Mouse (Mus musculus) CH12.LX (cell line): ENCODE measurements around the gene Vmn2r60. TPM values are rescaled to one million over a fixed set of nuclear protein-coding genes. Genes with fewer than 3 reads are reported as not detected.
"Not testable (repeated sequence)": the region's sequence is repeated elsewhere in the genome, so short reads cannot be mapped to it uniquely, and the experiment has no call there.

ENCODE experiments used
- DNase-seq: peaks from one replicate; pipeline ENCODE4 v3.0.0-alpha.2; 2013; ENCODE audit errors: extremely low read depth
- H3K27ac ChIP-seq: 2 replicates; pipeline ENCODE4 v1.5.1; 2012; ENCODE audit warnings: low read depth, mild to moderate bottlenecking, control low read depth, moderate library complexity; ENCODE audit not compliant: insufficient read depth
- H3K27me3 ChIP-seq: replicated peaks from 2 replicates; pipeline ENCODE3; 2012; ENCODE audit warnings: inconsistent platforms
- H3K36me3 ChIP-seq, 2 experiments: replicated peaks in 1 of 2; 2 replicates each; pipeline versions ENCODE3 to v1.6.1; 2012; ENCODE audit warnings: inconsistent platforms in 1 of 2, low read length in 1 of 2, mild to moderate bottlenecking in 1 of 2, mixed read lengths in 1 of 2, moderate library complexity in 1 of 2; ENCODE audit not compliant: control insufficient read depth in 1 of 2, insufficient read depth in 1 of 2
- H3K4me1 ChIP-seq, 2 experiments: 2 replicates each; pipeline ENCODE4 v1.6.1; 2012; ENCODE audit warnings: inconsistent platforms in 1 of 2, moderate library complexity in 1 of 2; ENCODE audit not compliant: insufficient read depth in 2 of 2, control insufficient read depth in 1 of 2
- H3K4me2 ChIP-seq: 2 replicates; pipeline ENCODE4 v1.6.1; 2012; ENCODE audit warnings: low read depth, mild to moderate bottlenecking, control low read depth; ENCODE audit not compliant: poor library complexity, insufficient read depth, severe bottlenecking
- H3K4me3 ChIP-seq, 3 experiments: fragments of 150-350 bp in 1 of 3; sonication (generic) in 1 of 3; replicated peaks in 1 of 3; 2 replicates each; pipeline versions ENCODE3 to v1.5.1; 2011 to 2012; ENCODE audit warnings: low read depth in 2 of 3, low read length in 2 of 3, mild to moderate bottlenecking in 2 of 3, moderate library complexity in 2 of 3, control low read depth in 1 of 3, improper control_type of control experiment in 1 of 3, inconsistent platforms in 1 of 3, mixed read lengths in 1 of 3; ENCODE audit not compliant: poor library complexity in 1 of 3
- H3K79me2 ChIP-seq: replicated peaks from 2 replicates; pipeline ENCODE4 v1.6.1; 2012; ENCODE audit warnings: mild to moderate bottlenecking, moderate library complexity; ENCODE audit not compliant: control insufficient read depth, poor library complexity, insufficient read depth, severe bottlenecking; ENCODE audit errors: extremely low read depth
- H3K9ac ChIP-seq: 2 replicates; pipeline ENCODE4 v1.6.1; 2012; ENCODE audit warnings: low read depth, mild to moderate bottlenecking, control low read depth, moderate library complexity; ENCODE audit not compliant: insufficient read depth
- H3K9me3 ChIP-seq: replicated peaks from 2 replicates; pipeline ENCODE3; 2012; ENCODE audit warnings: low read length, inconsistent platforms, mixed read lengths
- BHLHE40 ChIP-seq: IDR thresholded peaks from 2 replicates; pipeline ENCODE4 v1.6.1; 2011; ENCODE audit warnings: mild to moderate bottlenecking, low read depth, low read length, improper control_type of control experiment
- CHD1 ChIP-seq: IDR thresholded peaks from 2 replicates; pipeline ENCODE4 v1.6.1; 2012; ENCODE audit warnings: low read depth, low read length, improper control_type of control experiment, inconsistent platforms
- CHD2 ChIP-seq: IDR thresholded peaks from 2 replicates; pipeline ENCODE4 v1.6.1; 2011; ENCODE audit warnings: low read length, improper control_type of control experiment
- EP300 ChIP-seq: IDR thresholded peaks from 2 replicates; pipeline ENCODE4 v1.6.1; 2011; ENCODE audit warnings: low read length, improper control_type of control experiment
- ETS1 ChIP-seq: conservative IDR thresholded peaks from 2 replicates; pipeline ENCODE4 v1.6.1; 2012; ENCODE audit warnings: low read depth, mild to moderate bottlenecking, inconsistent platforms, low read length, improper control_type of control experiment, moderate library complexity
- IRF4 ChIP-seq: IDR thresholded peaks from 2 replicates; pipeline ENCODE4 v1.6.1; 2014; ENCODE audit warnings: low read depth, mild to moderate bottlenecking, inconsistent platforms, low read length, improper control_type of control experiment
- JUN ChIP-seq: IDR thresholded peaks from 2 replicates; pipeline ENCODE4 v1.6.1; 2011; ENCODE audit warnings: low read depth, mild to moderate bottlenecking, low read length, improper control_type of control experiment, moderate library complexity; ENCODE audit not compliant: insufficient read depth
- JUND ChIP-seq: conservative IDR thresholded peaks from 2 replicates; pipeline ENCODE4 v1.6.1; 2011; ENCODE audit warnings: low read depth, low read length, improper control_type of control experiment
- KAT2A ChIP-seq: IDR thresholded peaks from 2 replicates; pipeline ENCODE4 v1.6.1; 2012; ENCODE audit warnings: low read length, improper control_type of control experiment, inconsistent platforms; ENCODE audit not compliant: insufficient replicate concordance
- MAFK ChIP-seq: IDR thresholded peaks from 2 replicates; pipeline ENCODE4 v1.6.1; 2011; ENCODE audit warnings: low read length, improper control_type of control experiment; ENCODE audit not compliant: insufficient replicate concordance
- MAX ChIP-seq: IDR thresholded peaks from 2 replicates; pipeline ENCODE4 v1.6.1; 2011; ENCODE audit warnings: low read length, improper control_type of control experiment
- MAZ ChIP-seq: IDR thresholded peaks from 2 replicates; pipeline ENCODE4 v1.6.1; 2012; ENCODE audit warnings: low read depth, mild to moderate bottlenecking, inconsistent platforms, low read length, improper control_type of control experiment, moderate library complexity
- MEF2A ChIP-seq: IDR thresholded peaks from 2 replicates; pipeline ENCODE4 v1.6.1; 2014; ENCODE audit warnings: low read depth, mild to moderate bottlenecking, inconsistent platforms, low read length, improper control_type of control experiment, borderline replicate concordance
- MYC ChIP-seq: IDR thresholded peaks from 2 replicates; pipeline ENCODE4 v1.6.1; 2011; ENCODE audit warnings: low read depth, mild to moderate bottlenecking, improper control_type of control experiment, low read length
- NELFE ChIP-seq: IDR thresholded peaks from 2 replicates; pipeline ENCODE4 v1.6.1; 2011; ENCODE audit warnings: low read depth, low read length, improper control_type of control experiment
- NRF1 ChIP-seq: IDR thresholded peaks from 2 replicates; pipeline ENCODE4 v1.6.1; 2014; ENCODE audit warnings: low read depth, mild to moderate bottlenecking, inconsistent platforms, low read length, improper control_type of control experiment, moderate library complexity
- POLR2A ChIP-seq: IDR thresholded peaks from 2 replicates; pipeline ENCODE4 v1.6.1; 2011; ENCODE audit warnings: low read depth, mild to moderate bottlenecking, improper control_type of control experiment, low read length
- POLR2AphosphoS2 ChIP-seq: IDR thresholded peaks from 2 replicates; pipeline ENCODE4 v1.6.1; 2011; ENCODE audit warnings: low read depth, low read length, improper control_type of control experiment
- RCOR1 ChIP-seq: conservative IDR thresholded peaks from 2 replicates; pipeline ENCODE4 v1.6.1; 2012; ENCODE audit warnings: low read depth, mild to moderate bottlenecking, inconsistent platforms, low read length, improper control_type of control experiment
- SIN3A ChIP-seq: IDR thresholded peaks from 2 replicates; pipeline ENCODE4 v1.6.1; 2012; ENCODE audit warnings: low read length, improper control_type of control experiment, inconsistent platforms
- TBP ChIP-seq: conservative IDR thresholded peaks from 2 replicates; pipeline ENCODE4 v1.6.1; 2011; ENCODE audit warnings: low read depth, low read length, improper control_type of control experiment
- TCF12 ChIP-seq: IDR thresholded peaks from 2 replicates; pipeline ENCODE4 v1.6.1; 2014; ENCODE audit warnings: low read depth, mild to moderate bottlenecking, inconsistent platforms, low read length, improper control_type of control experiment
- UBTF ChIP-seq: IDR thresholded peaks from 2 replicates; pipeline ENCODE4 v1.6.1; 2012; ENCODE audit warnings: low read depth, mild to moderate bottlenecking, inconsistent platforms, low read length, improper control_type of control experiment, moderate library complexity
- USF1 ChIP-seq: IDR thresholded peaks from 2 replicates; pipeline ENCODE4 v1.6.1; 2014; ENCODE audit warnings: low read depth, mild to moderate bottlenecking, inconsistent platforms, low read length, improper control_type of control experiment
- dilution Hi-C: fragments of 300-500 bp; cut with MboI; formaldehyde crosslinking; loops from 2 replicates; pipeline ENCODE4 v1.14.3; 2020; ENCODE audit warnings: low sequenced_read_pairs; ENCODE audit not compliant: extremely low pct_unique_long_range_greater_than_20kb, extremely low pct_ligation_motif_present
- in situ Hi-C: fragments of 300-500 bp; cut with MboI; formaldehyde crosslinking; loops from 3 replicates; pipeline ENCODE4 v1.14.3; 2019; ENCODE audit warnings: low sequenced_read_pairs, low pct_ligation_motif_present, low pct_unique_long_range_greater_than_20kb, mixed read lengths
- polyA plus RNA-seq: library from polyadenylated mRNA; unstranded; fragments of >175 nt; gene quantifications from 2 replicates; pipeline ENCODE4 v1.2.1, GENCODE M21; 2012; ENCODE audit warnings: low read depth; ENCODE audit not compliant: insufficient read length
- total RNA-seq, 2 experiments: library from RNA; depleted of rRNA; stranded (reverse); fragments of 300-350 nt in 1 of 2; fragments of >200 nt in 1 of 2; gene quantifications; 2 replicates each; pipeline ENCODE4 v1.2.3; 2012 to 2014

Gene Vmn2r60
- total RNA-seq (2012; rRNA removed): 0.04 TPM in 2 replicates
- not detected in 2 replicates for total RNA-seq (2014; rRNA removed)
- polyA plus RNA-seq: 0.01 TPM in 1 of 2 replicates, not detected in the other

DNA sequence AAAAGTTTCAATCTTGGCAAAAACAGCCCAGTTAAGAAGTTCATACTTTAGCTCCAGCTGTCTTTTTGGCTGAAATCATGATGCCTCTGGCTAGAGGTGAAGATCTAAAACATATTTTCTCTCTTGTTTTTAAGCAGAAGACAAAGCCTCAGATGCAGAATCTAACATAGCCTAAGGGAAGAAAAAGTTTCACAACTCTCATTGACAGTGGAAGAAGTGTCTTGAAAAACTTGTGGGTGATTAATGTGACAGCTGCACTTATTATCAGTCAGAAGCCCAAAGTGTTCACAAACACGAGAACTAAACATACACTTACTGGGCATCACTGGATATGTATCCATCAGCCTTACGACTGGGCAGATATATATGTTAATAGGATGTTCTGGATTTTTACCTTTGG lies at the start of gene Vmn2r60:
Vmn2r60 (plus strand) TSS at position 301 of the 400 bp plus-strand sequence.
- no peak for TF ChIP-seq ETS1
- no peak for TF ChIP-seq EP300
- TF ChIP-seq MEF2A: no peak
- no peak for TF ChIP-seq USF1
- no peak for TF ChIP-seq MAX
- TF ChIP-seq TBP: no peak
- no peak for TF ChIP-seq MAZ
- no peak for TF ChIP-seq CHD2
- TF ChIP-seq NRF1: no peak
- H3K27me3 ChIP-seq: no peaks in the 10 kb centered on the region
- no peak within 1 kb of the TSS for H3K9ac ChIP-seq
- dilution Hi-C loops (no loop called here), in situ Hi-C loops (no loop called here)
- DNase-seq: no peak
- H3K4me1 ChIP-seq: no peaks in the 10 kb centered on the region
- peaks cover 4% of the 10 kb centered on the region for H3K9me3 ChIP-seq
- no peak within 1 kb of the TSS for H3K4me3 ChIP-seq
- no peaks in the 10 kb centered on the region for H3K36me3 ChIP-seq
- H3K79me2 ChIP-seq: no peaks in the 10 kb centered on the region
- H3K4me2 ChIP-seq: no peak within 1 kb of the TSS
- no peak within 1 kb of the TSS for H3K27ac ChIP-seq

DNA sequence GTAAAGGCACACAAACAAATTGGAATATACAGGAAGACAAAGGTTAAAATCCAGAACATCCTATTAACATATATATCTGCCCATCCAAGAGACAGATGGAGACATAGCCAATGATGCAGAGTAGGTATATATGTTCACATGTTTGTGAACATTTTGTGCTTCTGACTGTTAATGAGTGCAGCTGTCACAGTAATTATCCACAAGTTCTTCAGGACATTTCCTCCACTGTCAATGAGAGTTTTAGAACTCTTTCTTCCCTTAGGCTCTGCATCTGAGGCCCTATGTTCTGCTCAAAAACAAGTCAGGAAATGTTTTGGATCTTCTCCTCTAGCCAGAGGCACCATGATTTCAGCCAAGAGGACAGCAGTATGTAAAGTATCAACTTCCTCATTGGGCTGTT lies 48.6 kb upstream of the Vmn2r60 start, which contains the start of gene Vmn2r59:
Vmn2r59 (minus strand) TSS at position 101 of the 400 bp plus-strand sequence.
- TF ChIP-seq BHLHE40 (no peak), NELFE (no peak), IRF4 (no peak), SIN3A (no peak), UBTF (no peak), JUN (no peak), NRF1 (no peak), MYC (no peak), CHD1 (no peak), POLR2AphosphoS2 (no peak), KAT2A (no peak), ETS1 (no peak), JUND (no peak), POLR2A (no peak), RCOR1 (no peak), EP300 (no peak), MAX (no peak), MEF2A (no peak), MAFK (no peak), TCF12 (no peak)

DNA sequence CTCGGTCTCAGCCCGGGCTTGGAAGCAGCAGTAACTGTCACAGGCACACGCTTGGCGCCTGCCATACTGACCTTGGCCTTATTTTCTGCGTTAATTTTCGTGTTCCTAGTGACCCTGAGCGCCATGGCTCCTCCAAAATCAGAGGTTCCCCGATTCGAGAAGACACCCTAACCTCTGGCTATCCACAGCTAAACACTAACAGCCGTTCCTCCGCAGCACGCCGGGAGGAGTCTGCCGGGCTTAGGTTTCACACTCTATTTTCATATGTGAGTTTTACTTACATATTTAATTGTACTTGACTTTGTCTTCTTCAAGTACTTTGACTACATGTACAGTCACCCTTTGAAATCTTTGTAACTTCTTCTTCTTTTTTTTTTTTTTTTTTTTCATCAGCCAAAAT lies 509 bp upstream of the Vmn2r60 start:
- H3K27me3 ChIP-seq, H3K4me2 ChIP-seq, H3K9ac ChIP-seq, in situ Hi-C loops, H3K79me2 ChIP-seq, DNase-seq, H3K27ac ChIP-seq, H3K4me3 ChIP-seq, dilution Hi-C loops, H3K4me1 ChIP-seq, H3K36me3 ChIP-seq, H3K9me3 ChIP-seq: not testable (repeated sequence)

More for the DNA sequence above, 48.6 kb upstream of the Vmn2r60 start, which contains the start of gene Vmn2r59:
- Histone ChIP-seq H3K36me3 (no peaks in the 10 kb centered on the region), H3K4me3 (no peak within 1 kb of the TSS), H3K4me1 (no peaks in the 10 kb centered on the region), H3K27ac (no peak within 1 kb of the TSS), H3K27me3 (no peaks in the 10 kb centered on the region), H3K79me2 (no peaks in the 10 kb centered on the region), H3K9ac (no peak within 1 kb of the TSS), H3K4me2 (no peak within 1 kb of the TSS), H3K9me3 (peaks cover 3% of the 10 kb centered on the region)
- in situ Hi-C loops (no loop called here), dilution Hi-C loops (no loop called here)
- no peak for DNase-seq
